Mouse (Mus musculus): ENCODE results near the gene Bnipl.
A peak's percentile ranks its signal among the peaks of the same experiment; 100 is the strongest.

Bnipl gene

DNA sequence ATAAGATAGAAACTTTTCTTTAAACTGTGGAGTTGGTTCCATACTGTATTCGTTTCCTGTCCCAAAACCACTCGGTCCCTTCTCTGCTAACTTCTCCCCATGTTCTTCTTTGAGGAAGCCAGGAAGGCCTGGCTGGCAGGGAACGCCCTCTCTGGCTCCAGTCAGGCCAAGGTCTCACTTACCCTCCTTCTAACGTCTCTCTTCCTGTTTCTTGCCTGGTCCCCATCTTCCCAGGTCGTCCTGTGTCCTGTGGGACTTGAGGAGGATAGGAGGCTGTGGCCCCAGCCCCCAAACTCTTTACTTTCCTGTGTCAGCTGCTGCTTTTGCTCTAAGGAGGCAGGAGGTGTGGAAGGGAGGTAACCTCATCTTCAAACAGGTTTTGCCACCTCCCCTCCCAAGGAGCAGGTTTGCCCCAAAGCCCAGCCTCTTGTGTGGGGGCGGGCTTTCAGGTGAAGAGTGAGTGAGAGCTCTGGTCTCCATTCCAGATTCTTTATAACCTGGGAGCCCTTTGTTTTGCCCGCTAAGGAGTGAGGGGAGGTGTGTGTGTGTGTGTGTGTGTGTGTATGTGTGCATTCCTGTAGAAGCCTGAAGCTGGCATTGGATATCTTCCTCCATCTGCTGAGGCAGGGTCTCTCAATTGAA, at the start of gene Bnipl:
Bnipl (minus strand) TSS at position 411 of the 642 bp plus-strand sequence.
- DNase-seq (ENCODE audit: low spot score in 2 of 2): no peak

DNA sequence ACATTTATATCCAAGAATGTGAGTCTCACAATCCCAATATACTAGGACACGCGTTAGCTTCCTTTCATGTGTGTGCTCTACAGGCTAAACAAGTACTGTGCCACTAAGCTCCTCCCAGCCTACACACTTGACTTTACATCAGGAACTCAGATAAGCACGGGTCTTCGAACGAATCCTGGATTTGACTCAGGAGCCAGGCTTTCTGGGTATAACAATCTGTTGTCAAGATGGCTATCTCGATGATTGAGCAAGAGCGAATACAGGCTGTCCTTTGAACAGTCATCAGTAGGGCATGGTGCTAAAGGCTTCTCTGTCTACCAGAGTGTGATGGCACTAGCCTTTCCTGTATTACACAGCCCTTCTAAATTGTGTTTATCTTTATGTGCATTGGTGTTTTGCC, 47.0 kb upstream of the Bnipl start:
- DNase-seq (ENCODE audit: low spot score in 2 of 2): no peak

DNA sequence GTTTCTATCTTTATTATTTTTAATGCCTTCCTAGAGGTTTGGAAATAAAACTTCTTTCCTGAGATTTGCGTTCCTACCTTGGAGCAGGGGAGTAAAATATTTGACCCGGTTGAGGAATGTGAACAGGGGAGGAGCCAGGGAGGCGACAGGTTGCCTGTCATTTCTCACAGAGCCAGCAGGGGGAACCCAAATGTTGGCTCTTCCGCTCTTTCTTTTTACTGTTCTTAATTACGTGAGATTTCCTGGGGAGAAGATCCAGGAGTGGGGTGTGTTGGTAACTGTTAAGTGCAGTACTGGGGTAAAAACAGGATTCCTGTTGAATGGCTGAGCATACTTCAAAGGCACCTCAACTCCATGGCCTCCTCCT, 45.1 kb upstream of the Bnipl start:
- no peak for DNase-seq (ENCODE audit: low spot score in 2 of 2)

DNA sequence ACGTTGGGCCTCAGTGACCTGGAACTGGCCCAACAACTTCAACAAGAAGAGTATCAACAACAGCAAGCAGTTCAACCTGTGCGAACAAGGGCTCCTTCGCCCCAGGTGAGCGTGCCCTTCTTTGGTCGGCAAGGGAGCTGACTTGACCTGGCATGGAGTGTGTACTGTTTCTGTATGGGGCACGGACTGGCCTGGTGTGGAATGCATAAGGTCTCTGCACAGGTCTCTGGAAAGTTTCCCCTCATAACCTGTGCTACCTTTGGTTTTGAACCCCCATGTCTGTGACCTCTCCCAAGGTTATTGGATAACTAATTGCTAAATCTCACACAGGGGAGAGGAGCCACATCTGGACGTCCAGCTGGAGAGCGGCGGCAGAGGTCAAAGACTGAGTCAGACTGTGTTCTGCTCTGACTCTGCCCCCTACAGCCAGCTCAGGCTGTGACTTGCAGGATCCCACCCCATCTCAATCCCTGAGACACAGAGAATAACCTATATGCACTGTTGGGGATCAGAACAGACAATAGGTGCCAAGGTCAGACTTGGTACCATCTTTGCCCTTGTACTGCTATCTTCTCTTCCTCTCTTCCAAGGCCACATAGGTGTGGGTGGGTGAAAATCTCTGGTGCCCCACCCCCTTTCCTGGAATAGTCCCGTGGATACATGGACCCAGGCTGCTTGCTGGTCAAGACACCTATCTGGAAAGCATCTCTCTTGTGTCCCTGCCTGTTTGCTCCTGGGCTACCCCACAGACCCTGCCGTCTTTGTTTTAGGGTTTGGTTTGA, 44.5 kb upstream of the Bnipl start:
- DNase-seq (ENCODE audit: low spot score in 2 of 2): no peak

DNA sequence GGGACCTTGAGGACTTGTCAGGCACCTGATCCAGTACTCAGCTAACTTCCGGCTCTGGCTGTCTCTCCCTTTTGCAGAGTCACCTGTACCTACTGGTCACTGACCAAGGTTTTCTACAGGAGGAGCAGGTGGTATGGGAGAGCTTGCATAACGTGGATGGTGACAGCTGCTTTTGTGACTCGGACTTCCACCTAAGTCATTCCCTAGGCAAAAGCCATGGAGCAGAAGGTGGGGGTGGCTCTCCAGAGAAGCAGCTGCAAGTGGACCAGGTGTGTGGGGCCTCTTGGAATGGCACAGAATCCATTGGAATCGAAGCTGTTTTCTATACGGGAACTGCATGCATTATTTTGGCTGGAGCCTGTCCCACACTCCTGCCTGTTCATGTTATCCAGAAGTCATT, 43.7 kb upstream of the Bnipl start:
- DNase-seq (ENCODE audit: low spot score in 2 of 2): no peak

DNA sequence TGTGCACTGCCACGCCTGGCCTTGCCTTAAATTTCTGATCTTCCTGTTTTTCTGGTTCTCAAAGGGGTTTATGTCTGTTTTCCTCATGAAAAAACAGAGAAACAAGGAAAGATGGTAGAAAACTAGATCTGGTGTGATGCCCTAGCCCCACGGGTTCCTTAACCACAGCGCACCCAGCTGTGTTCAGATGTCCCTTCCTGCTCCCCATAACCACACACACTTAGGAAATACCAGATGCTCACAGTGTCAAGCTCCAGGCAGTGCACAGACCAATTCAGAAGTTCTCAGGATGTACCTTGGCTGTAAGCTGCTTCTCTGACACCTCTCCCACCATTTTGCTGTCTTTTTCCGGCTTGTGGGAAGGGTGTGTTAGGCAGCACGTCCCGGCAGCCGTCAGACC, 43.3 kb upstream of the Bnipl start:
- no peak for DNase-seq (ENCODE audit: low spot score in 2 of 2)

DNA sequence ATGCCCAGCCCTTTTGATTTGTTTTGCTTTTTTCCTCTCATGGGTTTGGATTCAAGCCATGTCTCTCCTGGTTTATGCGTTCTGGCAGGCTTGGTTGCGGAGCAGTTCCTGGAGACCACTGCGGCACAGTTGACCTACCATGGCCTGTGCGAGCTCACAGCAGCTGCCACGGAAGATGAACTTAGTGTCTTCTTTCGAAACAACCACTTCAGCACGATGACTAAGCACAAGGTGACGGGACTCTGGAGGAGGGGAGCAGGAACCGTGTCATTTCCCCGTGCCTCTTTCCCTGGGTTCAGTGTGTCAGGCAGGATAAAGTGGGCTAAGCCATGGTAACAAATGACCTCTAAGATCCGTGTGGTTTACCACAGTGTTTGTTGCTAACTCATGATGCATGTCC, 42.5 kb upstream of the Bnipl start:
- DNase-seq (ENCODE audit: low spot score in 2 of 2): no peak

DNA sequence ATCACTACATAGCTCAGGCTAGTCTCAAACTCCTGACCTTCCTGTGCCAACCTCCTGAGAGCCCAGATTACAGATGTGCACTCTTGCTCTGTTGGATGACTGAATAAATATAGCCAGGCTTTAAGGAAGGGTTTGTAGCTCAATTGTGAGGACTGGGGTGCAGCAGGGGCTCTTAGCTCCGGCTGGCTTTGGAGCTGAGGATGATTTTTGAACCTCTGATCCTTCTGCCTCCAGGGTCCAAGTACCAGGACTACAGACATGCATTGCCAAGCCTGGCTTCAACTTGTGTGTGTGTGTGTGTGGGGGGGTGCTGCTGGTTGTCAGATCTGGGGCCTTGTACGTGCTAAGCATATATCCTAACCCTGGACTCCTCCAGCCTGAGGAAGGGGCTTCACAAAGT, 41.9 kb upstream of the Bnipl start:
- no peak for DNase-seq (ENCODE audit: low spot score in 2 of 2)

DNA sequence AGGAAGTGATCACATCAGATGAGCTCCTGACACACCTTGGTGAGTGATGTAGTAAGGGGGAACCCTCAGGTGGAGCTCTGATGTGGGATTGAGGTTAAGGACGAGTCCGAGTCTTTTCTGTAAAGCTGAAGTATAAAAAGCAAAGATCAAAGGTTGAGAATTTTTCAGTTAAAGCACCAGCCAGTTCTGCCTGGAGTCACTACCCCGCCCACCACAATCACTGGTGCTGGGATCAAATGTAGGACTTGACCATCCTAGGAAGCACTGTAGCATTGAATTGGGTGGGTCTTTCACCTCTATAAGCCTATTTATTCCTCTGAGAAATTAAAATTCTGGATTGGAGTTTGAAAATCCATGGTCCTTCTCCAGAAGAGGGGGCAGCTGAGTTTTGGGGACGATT, 40.0 kb upstream of the Bnipl start:
- no peak for DNase-seq (ENCODE audit: low spot score in 2 of 2)

DNA sequence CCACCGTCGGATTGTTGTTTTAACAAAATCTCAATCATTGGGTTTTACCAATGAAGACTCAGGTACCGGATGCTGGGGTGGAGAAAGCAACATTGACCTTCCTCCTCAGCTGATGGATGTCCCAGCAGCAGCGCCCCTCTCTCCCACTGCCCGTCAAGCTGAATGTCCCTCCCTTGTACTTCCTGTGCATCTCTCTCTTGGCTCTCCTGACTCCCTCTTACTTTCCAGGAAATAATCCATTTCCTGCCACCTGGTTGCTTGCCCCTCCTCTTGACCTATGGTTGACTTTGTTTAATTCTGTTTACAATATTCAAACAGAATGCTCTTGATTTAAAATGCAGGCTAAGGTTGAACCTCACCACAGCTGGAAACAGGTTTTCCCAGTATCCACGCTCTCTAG, 39.2 kb upstream of the Bnipl start:
- DNase-seq (ENCODE audit: low spot score in 2 of 2): no peak

DNA sequence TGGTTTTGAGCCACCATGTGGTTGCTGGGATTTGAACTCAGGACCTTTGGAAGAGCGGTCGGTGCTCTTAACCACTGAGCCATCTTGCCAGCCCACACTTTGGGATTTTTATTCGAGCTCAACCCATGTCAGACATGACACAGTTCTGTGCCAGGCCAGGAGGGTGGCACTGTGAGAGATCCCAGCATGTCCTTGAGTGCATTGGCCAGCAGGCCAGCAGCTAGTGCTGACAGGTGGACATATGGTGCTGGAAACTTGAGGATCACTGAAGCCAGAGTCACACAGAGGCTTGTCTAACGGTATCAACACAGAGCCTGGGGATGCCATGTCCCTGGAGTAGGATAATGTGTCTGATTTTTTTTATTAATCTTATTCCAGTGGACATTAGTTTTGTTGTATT, 38.4 kb upstream of the Bnipl start:
- no peak for DNase-seq (ENCODE audit: low spot score in 2 of 2)

DNA sequence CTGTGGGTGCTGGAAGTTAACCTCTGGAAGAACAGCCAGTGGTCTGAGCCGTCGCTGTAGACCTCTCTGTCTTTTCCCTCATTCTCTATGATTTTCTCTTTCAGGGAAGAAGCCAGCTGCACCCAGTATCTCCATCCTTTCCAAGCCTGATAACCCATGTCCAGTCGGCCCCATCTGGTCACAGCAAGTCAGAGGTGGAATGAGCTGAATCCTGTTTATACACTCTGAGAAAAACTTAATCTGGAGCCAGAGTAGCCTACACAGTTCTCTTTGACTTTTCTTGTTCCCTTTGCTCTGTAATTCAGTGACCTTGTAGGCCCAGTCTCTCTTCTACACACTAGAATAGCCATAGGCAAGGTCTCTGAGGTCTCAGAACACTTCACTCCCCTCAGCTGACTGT, 36.5 kb upstream of the Bnipl start:
- no peak for DNase-seq (ENCODE audit: low spot score in 2 of 2)

DNA sequence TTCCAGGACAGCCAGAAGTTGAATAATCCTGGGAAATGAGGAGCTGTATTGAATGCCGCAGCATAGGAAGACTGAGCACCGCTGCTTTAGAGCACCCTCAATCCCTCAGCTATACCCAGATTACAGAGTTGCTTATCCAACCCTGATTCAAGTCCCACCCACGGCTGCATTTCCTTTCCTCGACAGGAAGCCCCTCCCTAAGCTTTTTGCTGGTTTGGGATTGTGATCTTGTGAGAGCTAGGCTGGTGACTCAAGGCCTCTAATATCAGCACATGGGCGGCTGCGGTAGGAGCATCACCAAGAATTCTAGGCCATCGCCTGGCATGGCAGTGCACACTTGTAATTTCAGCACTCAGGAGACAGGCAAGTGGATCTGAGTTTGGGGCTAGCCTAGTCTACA, 35.5 kb upstream of the Bnipl start:
- no peak for DNase-seq (ENCODE audit: low spot score in 2 of 2)

DNA sequence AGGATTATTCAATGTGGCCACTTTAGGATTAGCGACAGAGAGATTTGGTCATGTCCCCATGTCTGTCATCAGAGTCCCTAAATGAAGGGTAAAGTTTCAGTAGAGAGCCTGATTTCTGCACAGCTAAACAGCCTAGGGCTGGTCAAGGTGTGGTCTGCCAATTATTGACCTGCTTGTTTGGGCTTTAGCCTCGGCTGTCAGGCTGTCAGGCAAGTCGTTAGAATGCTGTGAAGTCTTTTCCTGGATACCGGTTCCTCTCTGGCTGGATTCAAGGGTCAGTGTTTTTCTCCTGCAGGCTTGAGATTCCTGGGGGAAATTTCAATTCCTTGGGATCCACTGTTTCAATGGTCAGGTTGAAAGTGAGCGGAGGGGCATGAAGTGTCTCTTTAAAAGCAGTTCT, 35.0 kb upstream of the Bnipl start:
- no peak for DNase-seq (ENCODE audit: low spot score in 2 of 2)

DNA sequence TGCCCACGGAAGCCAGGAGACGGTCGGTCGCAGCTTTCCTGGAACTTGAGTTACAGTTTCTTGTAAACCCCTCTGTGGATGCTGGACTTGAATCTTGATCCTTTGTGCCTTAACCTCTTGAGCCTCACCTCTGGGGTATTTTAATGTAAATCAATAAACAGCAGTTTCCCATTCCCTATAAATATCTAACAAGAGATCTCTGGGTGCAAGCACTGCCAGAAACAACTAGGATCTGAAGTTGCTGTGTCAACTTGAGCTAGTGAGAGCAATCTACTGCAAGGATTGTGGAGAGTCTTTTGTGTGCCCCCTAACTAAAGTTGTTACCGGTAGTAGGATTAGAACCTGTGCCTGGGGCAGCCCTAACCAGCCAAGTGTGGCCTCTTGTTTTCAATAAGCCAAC, 34.4 kb upstream of the Bnipl start:
- no peak for DNase-seq (ENCODE audit: low spot score in 2 of 2)

DNA sequence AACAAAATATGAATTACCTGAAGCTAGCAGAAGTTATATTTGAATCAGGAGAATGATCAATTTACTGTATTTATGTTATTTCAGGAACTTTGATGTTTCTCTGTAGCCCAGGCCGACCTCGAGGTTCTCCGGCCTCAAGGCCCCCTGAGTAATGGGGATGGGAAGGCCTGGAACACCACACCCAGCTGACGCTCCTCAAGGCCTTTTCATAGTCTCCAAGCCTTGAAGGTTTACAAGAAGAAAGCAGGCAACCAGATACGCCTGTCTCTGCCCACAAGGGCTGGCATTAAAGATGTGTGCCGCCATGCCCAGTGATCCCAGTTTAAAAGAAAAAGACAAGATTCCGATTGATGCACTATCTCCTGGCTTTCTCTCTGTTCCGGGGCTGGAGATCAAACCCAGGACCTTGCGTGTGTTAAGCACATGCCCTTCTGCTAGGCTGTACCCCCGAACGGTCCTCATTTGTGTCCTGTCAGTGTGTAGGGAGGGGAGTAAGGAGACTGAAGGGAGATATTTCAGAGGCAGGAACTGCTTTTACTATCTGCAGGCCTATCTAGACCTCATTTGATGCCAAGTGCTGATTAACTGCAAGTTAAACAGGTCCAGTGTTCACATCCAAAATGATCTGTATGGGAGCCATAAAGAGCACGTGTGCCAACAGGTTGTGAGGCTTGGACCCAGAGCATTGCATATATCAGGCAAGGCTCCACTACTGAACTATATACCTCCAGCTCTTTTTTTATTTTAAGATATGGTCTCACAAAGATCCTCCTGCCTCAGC, 33.7 kb upstream of the Bnipl start:
- DNase-seq (ENCODE audit: low spot score in 2 of 2): no peak

DNA sequence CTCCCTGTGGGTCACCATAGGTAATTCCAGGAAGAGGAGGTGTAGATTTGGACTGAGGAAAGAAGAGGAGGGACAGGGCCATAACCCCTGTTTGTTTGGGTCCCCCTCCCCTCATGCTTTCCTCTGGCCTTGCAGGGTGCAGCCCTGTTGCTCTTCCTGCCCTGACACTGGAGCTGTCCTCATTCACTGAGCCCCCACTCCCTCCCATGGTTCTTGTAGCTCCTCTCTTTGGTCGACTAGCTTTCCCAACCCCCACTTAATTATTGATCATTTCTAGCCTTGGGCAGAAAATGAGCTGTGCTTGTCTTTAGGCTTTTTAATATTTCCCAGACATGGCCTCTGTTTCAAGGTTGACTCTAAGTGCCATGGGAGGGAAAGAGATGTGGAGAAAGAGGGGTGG, 33.1 kb upstream of the Bnipl start:
- DNase-seq (ENCODE audit: low spot score in 2 of 2): no peak

DNA sequence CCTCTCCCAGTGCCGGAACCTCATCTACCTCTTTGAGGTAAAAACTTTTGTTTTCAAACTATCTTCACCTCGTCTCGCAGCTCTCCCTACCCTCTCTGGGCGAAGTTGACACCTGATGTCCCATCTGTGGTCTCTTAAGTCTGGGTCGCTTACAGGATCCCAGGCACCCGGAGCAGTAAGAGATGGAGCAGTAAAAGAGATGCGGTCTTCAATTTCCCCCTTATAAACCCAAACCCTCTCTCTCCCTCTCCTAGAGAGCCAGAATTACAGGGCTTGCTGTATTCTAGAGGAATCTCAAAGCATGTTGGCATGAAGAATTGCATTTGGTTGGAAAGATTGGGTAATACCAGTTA, 32.6 kb upstream of the Bnipl start:
- DNase-seq (ENCODE audit: low spot score in 2 of 2): no peak

DNA sequence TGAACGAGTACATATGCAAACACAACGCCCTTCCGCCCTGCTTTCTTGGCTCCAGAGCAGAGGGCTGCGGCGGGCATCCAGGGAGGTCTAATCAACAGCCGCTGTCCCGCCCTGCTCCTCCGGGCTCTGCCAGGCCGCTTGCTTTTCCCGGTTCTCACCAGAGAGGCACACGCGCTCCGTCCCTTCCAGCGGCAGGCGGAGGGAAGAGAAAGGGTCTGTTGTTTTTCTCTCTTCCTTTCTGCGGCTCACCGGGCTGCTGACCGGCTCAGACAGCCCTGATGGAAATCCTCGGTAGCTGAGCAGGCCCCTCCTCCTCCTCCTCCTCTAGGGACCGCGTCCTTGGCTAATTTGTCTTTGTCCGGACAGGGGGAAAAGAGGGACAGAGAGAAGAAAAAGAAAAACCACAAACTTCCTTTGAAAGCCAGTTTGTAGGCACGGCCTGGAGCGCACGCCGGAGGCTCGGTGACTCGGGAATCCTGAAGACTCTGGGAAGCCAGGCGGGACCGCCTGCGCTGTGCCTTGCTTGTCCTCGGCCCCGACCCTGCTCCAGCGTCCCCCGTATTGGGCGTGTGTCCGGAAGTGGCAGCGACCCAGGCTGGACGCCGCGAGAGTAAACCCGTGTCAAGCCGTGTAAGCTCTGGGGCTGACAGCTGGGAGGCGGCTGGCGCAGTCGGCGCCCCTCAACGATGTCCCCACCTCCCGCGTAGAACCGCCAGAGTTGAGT, 32.0 kb upstream of the Bnipl start:
- peak; percentile 49 to 77 for DNase-seq (ENCODE audit: low spot score in 2 of 2)

DNA sequence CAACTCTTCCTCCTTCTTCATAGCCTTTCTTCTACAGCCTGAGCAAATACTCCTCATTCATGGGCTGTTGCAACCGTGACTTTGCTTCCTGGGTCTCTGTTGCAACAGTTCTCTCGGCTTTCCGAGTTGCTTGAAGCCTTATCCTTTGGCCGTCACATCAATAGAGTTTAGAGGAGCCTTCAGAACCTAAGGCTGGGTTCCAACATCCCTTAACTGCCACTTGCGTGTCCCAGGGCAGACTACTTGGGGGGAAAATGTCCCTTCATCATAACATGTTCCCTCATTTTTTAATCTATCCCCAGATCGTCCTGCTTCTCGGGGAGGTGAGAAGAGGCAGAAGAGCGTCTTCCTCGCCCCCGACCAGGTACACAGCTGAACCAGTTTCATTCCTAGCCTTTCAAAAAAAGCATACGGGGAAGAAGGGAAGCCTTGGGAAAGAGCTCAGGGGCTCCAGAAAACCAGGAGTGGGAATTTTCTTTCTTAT, 31.4 kb upstream of the Bnipl start:
- no peak for DNase-seq (ENCODE audit: low spot score in 2 of 2)

DNA sequence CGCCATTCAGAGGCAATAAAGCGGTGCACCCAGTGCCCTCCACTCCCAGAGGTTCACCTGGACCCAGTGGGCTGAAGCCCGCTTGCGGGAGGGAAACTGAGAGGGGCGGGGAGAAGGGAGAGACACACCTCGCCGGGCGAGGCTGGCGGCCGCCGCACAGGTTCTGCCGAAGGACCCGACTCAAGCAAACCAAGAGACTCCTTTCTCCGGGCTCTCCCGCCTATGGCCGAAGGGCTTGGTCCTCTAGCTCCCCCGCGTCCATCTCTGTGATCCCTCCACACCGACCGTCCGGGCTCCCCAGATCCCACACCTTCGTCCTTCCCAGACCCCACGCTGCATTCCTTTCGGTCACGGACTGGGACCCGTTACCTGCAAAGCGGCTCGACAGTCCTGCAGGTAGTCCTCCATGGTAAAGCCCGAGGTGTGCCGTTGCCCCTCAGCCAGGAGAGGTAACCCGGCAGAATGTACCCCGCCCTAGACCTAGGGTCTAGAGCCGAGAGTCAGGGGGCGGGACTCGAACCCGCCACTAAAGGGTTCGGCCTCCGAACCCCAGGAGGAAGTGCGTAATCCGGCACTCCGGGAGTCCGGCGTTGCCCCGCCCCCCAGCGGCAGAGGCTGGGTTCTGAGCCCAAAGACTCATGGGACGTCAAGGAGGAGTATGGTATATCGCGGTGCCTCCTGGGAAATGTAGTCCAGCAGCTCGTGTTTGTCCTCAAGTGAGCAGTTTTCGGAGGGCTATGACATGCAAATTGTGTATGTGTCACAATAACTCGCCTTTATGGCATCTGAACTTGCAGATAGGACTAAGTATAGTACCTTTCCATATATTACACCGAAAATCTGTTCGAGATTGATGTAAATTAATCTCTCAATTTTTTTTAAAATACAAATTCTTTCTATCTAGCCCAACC, 30.5 kb upstream of the Bnipl start, which contains the start of the genes Mindy1 and Prune1:
Mindy1 (plus strand) TSS at position 130 of the 911 bp plus-strand sequence.
Prune1 (minus strand) TSS at position 861 of the 911 bp plus-strand sequence.
- DNase-seq (ENCODE audit: low spot score in 2 of 2): peak; percentile 98

All from frontal cortex, postnatal 10 days (tissue).